Mouse (Mus musculus) neural tube, embryonic 12.5 days (tissue): ENCODE measurements around the gene Fam19a5. TPM values are rescaled to one million over a fixed set of nuclear protein-coding genes. Genes with fewer than 3 reads are reported as not detected.

Experiments used
- ATAC-seq: fragments of 200-750 bp; cut with Nextera tagmentation; 2 replicates; pipeline ENCODE4 v1.8.0; 2017; ENCODE audit warnings: low read depth, mild to moderate bottlenecking, moderate TSS enrichment, moderate library complexity; ENCODE audit not compliant: low FRiP score
- H3K27ac ChIP-seq: fragments of 300-500 bp; sonication (generic); 2 replicates; pipeline ENCODE4 v1.5.1; 2016
- H3K27me3 ChIP-seq: fragments of 300-500 bp; sonication (generic); replicated peaks from 2 replicates; pipeline ENCODE4 v1.6.1; 2016; ENCODE audit warnings: mild to moderate bottlenecking
- H3K36me3 ChIP-seq: fragments of 300-500 bp; sonication (generic); 2 replicates; pipeline ENCODE4 v1.6.1; 2016; ENCODE audit warnings: mild to moderate bottlenecking
- H3K4me1 ChIP-seq: fragments of 300-500 bp; sonication (generic); 2 replicates; pipeline ENCODE4 v1.6.1; 2016
- H3K4me2 ChIP-seq: fragments of 300-500 bp; sonication (generic); replicated peaks from 2 replicates; pipeline ENCODE4 v1.6.1; 2016; ENCODE audit warnings: mild to moderate bottlenecking
- H3K4me3 ChIP-seq: fragments of 300-500 bp; sonication (generic); 2 replicates; pipeline ENCODE4 v1.5.1; 2016
- H3K9ac ChIP-seq: fragments of 300-500 bp; sonication (generic); 2 replicates; pipeline ENCODE4 v1.6.1; 2016; ENCODE audit warnings: mild to moderate bottlenecking
- H3K9me3 ChIP-seq: fragments of 300-500 bp; sonication (generic); 2 replicates; pipeline ENCODE4 v1.6.1; 2016; ENCODE audit warnings: mild to moderate bottlenecking
- WGBS: fragments of 180-500 bp; shearing (Covaris S2); methylation state at CpG from one replicate; pipeline ENCODE4 v1.1.7; 2016; 5-methylcytosine and 5-hydroxymethylcytosine counted together
- polyA plus RNA-seq: library from polyadenylated mRNA; unstranded; fragments of >200 nt; fragmentation: Nextera tagmentation; extraction: Ambion mirVana; gene quantifications from 2 replicates; pipeline ENCODE4 v1.2.1, GENCODE M21; 2016

Fam19a5 gene
- polyA plus RNA-seq, 1 experiment from 2014 or later: 13.6 TPM

GRCm38 (mm10) chr15:87598636-87599035 is 54.5 kb downstream of the Fam19a5 start:
- no peaks in the 10 kb centered on the region for H3K36me3 ChIP-seq
- ATAC-seq: no peak

GRCm38 (mm10) chr15:87603316-87603715 is 59.2 kb downstream of the Fam19a5 start:
- no peak overlapping the region for H3K27ac ChIP-seq
- WGBS: 51% methylated on average over 1 of the region's 1 CpGs
- H3K9me3 ChIP-seq: no peaks in the 10 kb centered on the region
- no peaks in the 10 kb centered on the region for H3K36me3 ChIP-seq
- H3K4me1 ChIP-seq: no peaks in the 10 kb centered on the region; the same call in 1 of the 2 replicates
- H3K4me2 ChIP-seq: no peak overlapping the region
- H3K9ac ChIP-seq: no peak overlapping the region
- no peaks in the 10 kb centered on the region for H3K27me3 ChIP-seq
- no peak overlapping the region for H3K4me3 ChIP-seq
- ATAC-seq: no peak

More at GRCm38 (mm10) chr15:87598636-87599035, 54.5 kb downstream of the Fam19a5 start:
- H3K4me2 ChIP-seq: no peak overlapping the region
- 93% methylated on average over 4 of the region's 4 CpGs for WGBS
- H3K9ac ChIP-seq: no peak overlapping the region
- H3K9me3 ChIP-seq: no peaks in the 10 kb centered on the region
- H3K27me3 ChIP-seq: no peaks in the 10 kb centered on the region
- no peak overlapping the region for H3K27ac ChIP-seq
- H3K4me3 ChIP-seq: no peak overlapping the region
- H3K4me1 ChIP-seq: no peaks in the 10 kb centered on the region; the same call in 1 of the 2 replicates

- no peaks in the 10 kb centered on the region for H3K9me3 ChIP-seq
- no peak overlapping the region for H3K4me3 ChIP-seq
- H3K4me2 ChIP-seq: no peak overlapping the region
- no peaks in the 10 kb centered on the region for H3K36me3 ChIP-seq
- H3K27me3 ChIP-seq: no peaks in the 10 kb centered on the region
- 66% methylated on average over 9 of the region's 9 CpGs for WGBS
- H3K9ac ChIP-seq: no peak overlapping the region
- H3K4me1 ChIP-seq: no peaks in the 10 kb centered on the region; the same call in 1 of the 2 replicates
- ATAC-seq: no peak
- no peak overlapping the region for H3K27ac ChIP-seq
These were observed 61.6 kb downstream of the Fam19a5 start for GRCm38 (mm10) chr15:87605504-87606280.

- H3K9me3 ChIP-seq: no peaks in the 10 kb centered on the region
- 86% methylated on average over 10 of the region's 10 CpGs for WGBS
These were observed 62.6 kb downstream of the Fam19a5 start for GRCm38 (mm10) chr15:87606702-87607101.

GRCm38 (mm10) chr15:87609236-87609635 is 65.1 kb downstream of the Fam19a5 start:
- H3K4me1 ChIP-seq: no peaks in the 10 kb centered on the region; the same call in 1 of the 2 replicates
- H3K4me2 ChIP-seq: no peak overlapping the region
- ATAC-seq: no peak

More at GRCm38 (mm10) chr15:87606702-87607101, 62.6 kb downstream of the Fam19a5 start:
- no peaks in the 10 kb centered on the region for H3K27me3 ChIP-seq
- H3K36me3 ChIP-seq: no peaks in the 10 kb centered on the region
- no peak overlapping the region for H3K4me3 ChIP-seq
- H3K9ac ChIP-seq: no peak overlapping the region
- no peak overlapping the region for H3K27ac ChIP-seq
- H3K4me2 ChIP-seq: no peak overlapping the region
- H3K4me1 ChIP-seq: no peaks in the 10 kb centered on the region; the same call in 1 of the 2 replicates
- no peak for ATAC-seq

GRCm38 (mm10) chr15:87623966-87624609 is 80.0 kb downstream of the Fam19a5 start:
- Histone ChIP-seq H3K27me3 (no peaks in the 10 kb centered on the region), H3K9me3 (no peaks in the 10 kb centered on the region), H3K36me3 (no peaks in the 10 kb centered on the region), H3K27ac (peak overlapping the region; percentile 76), H3K4me3 (peak overlapping the region; percentile 79), H3K4me1 (peaks cover 32% of the 10 kb centered on the region), H3K4me2 (peak overlapping the region; percentile 96), H3K9ac (peak overlapping the region; percentile 89)
- WGBS: under 1% methylated on average over 85 of the region's 86 CpGs
- peak; percentile 89 for ATAC-seq

More at GRCm38 (mm10) chr15:87609236-87609635, 65.1 kb downstream of the Fam19a5 start:
- Histone ChIP-seq H3K9ac (no peak overlapping the region), H3K36me3 (no peaks in the 10 kb centered on the region), H3K27ac (no peak overlapping the region), H3K4me3 (no peak overlapping the region), H3K27me3 (no peaks in the 10 kb centered on the region), H3K9me3 (no peaks in the 10 kb centered on the region)
- 79% methylated on average over 1 of the region's 1 CpGs for WGBS

- peak; percentile 30 for ATAC-seq
- Histone ChIP-seq H3K9ac (peak overlapping the region; percentile 89), H3K36me3 (no peaks in the 10 kb centered on the region), H3K27ac (peak overlapping the region; percentile 76), H3K9me3 (no peaks in the 10 kb centered on the region), H3K27me3 (no peaks in the 10 kb centered on the region), H3K4me3 (peak overlapping the region; percentile 79), H3K4me1 (peaks cover 32% of the 10 kb centered on the region), H3K4me2 (peak overlapping the region; percentile 96)
- WGBS: under 1% methylated on average over 63 of the region's 76 CpGs
These were observed 80.6 kb downstream of the Fam19a5 start for GRCm38 (mm10) chr15:87624610-87625091.

GRCm38 (mm10) chr15:87625236-87626023 is 81.3 kb downstream of the Fam19a5 start:
- no peaks in the 10 kb centered on the region for H3K36me3 ChIP-seq
- no peaks in the 10 kb centered on the region for H3K9me3 ChIP-seq
- H3K27ac ChIP-seq: no peak overlapping the region
- WGBS: under 1% methylated on average over 68 of the region's 68 CpGs
- ATAC-seq: peak; percentile 83
- H3K27me3 ChIP-seq: no peaks in the 10 kb centered on the region
- H3K4me1 ChIP-seq: peaks cover 32% of the 10 kb centered on the region
- peak overlapping the region; percentile 89 for H3K9ac ChIP-seq
- H3K4me2 ChIP-seq: peak overlapping the region; percentile 96
- peak overlapping the region; percentile 79 for H3K4me3 ChIP-seq

- no peak overlapping the region for H3K27ac ChIP-seq
- 0 out of 2 replicates have a peak, but pooled peaks cover 7% of the 10 kb centered on the region for H3K4me1 ChIP-seq
- H3K9ac ChIP-seq: no peak overlapping the region
- no peaks in the 10 kb centered on the region for H3K27me3 ChIP-seq
- no peak overlapping the region for H3K4me3 ChIP-seq
- no peak for ATAC-seq
- H3K9me3 ChIP-seq: no peaks in the 10 kb centered on the region
- no peak overlapping the region for H3K4me2 ChIP-seq
- WGBS: 94% methylated on average over 5 of the region's 5 CpGs
- no peaks in the 10 kb centered on the region for H3K36me3 ChIP-seq
These were observed 91.2 kb downstream of the Fam19a5 start for GRCm38 (mm10) chr15:87635272-87635671.

- H3K4me2 ChIP-seq: no peak overlapping the region
- no peak for ATAC-seq
- H3K4me3 ChIP-seq: no peak overlapping the region
- H3K27me3 ChIP-seq: no peaks in the 10 kb centered on the region
- H3K36me3 ChIP-seq: no peaks in the 10 kb centered on the region; the same call in 1 of the 2 replicates
- 82% methylated on average over 4 of the region's 4 CpGs for WGBS
- no peak overlapping the region for H3K27ac ChIP-seq
- H3K4me1 ChIP-seq: 0 out of 2 replicates have a peak, but pooled peaks cover 7% of the 10 kb centered on the region
- no peak overlapping the region for H3K9ac ChIP-seq
- H3K9me3 ChIP-seq: peaks cover under 1% of the 10 kb centered on the region; the same call in 1 of the 2 replicates
These were observed 92.3 kb downstream of the Fam19a5 start for GRCm38 (mm10) chr15:87636407-87636806.

- H3K36me3 ChIP-seq: no peaks in the 10 kb centered on the region; the same call in 1 of the 2 replicates
- H3K4me3 ChIP-seq: no peak overlapping the region
- H3K9me3 ChIP-seq: peaks cover 4% of the 10 kb centered on the region; the same call in 1 of the 2 replicates
- H3K9ac ChIP-seq: no peak overlapping the region
- no peaks in the 10 kb centered on the region for H3K27me3 ChIP-seq
- no peak overlapping the region for H3K27ac ChIP-seq
- H3K4me1 ChIP-seq: 0 out of 2 replicates have a peak, but pooled peaks cover 7% of the 10 kb centered on the region
- H3K4me2 ChIP-seq: no peak overlapping the region
- no peak for ATAC-seq
These were observed 93.1 kb downstream of the Fam19a5 start for GRCm38 (mm10) chr15:87637234-87637633.
